Mouse (Mus musculus): ENCODE measurements at regions not wholly inside any gene's neighbourhood (a gene's known extent, or its start where the extent isn't known, plus 50 kb on each side); places are given as distances from the start of the nearest gene placed in this dataset.

GRCm38 (mm10) chr1:121798502-121798901 is 230.7 kb upstream of the Ddx18 start:
- peak; percentile 31 for TF ChIP-seq CTCF (IDR thresholded peaks at IDR 0.05; ENCODE audit: low read depth)
- no peak overlapping the region for H3K4me2 ChIP-seq (replicated peaks; ENCODE audit: low read depth)
- no peaks in the 10 kb centered on the region for H3K27me3 ChIP-seq (replicated peaks; ENCODE audit: control insufficient read depth, insufficient read depth, low read length)
- H3K4me1 ChIP-seq (replicated peaks; ENCODE audit: control insufficient read depth, insufficient read depth, low read length): no peaks in the 10 kb centered on the region
- H3K9ac ChIP-seq (ENCODE audit: low read depth, low read length): no peak overlapping the region
- ATAC-seq: no peak
- no peak overlapping the region for H3K27ac ChIP-seq (ENCODE audit: low read depth, low read length)
- WGBS: 80% methylated on average over 12 of the region's 12 CpGs
- H3K4me3 ChIP-seq (ENCODE audit: low read depth, low read length): no peak overlapping the region
- H3K36me3 ChIP-seq (ENCODE audit: control insufficient read depth, insufficient read depth): no peaks in the 10 kb centered on the region
- no peaks in the 10 kb centered on the region for H3K9me3 ChIP-seq (ENCODE audit: control insufficient read depth)

DNA sequence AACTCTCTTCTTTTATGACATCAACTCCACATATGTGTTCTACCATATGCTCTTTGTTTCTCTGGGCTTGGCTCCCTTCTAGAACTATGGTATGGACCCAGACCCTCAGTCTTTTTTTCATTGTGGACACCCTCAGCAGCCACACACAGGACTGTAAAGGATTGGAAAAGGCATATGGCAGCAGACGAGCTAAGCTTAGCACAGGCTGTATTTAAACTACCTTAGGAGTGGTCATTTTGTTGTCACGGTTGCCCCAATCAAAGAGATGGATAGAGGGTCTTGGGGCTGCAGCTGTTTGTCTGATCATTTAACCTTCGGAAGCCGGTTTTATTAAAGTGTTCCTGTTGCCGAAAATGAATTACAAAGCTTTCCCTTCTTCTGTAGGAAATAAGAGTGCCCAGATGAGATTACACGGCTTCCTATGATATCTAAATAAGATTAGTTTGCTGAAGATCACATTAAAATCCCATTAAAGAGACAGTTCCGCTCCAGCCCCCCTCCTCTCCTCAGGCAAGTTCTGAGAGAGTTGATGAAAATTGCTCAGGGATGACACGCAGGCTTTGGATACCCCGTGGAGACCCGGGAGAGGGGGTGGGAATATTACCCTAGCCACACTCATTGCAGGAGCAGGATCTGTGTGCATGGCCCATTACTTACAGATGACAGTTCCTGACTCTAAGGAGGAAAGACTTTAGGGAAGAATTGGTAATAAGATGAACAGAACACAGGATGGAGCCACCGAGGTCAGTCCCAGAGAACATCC is 227.4 kb upstream of the Ddx18 start:
- no peak overlapping the region for H3K4me3 ChIP-seq (ENCODE audit: low read depth, low read length)
- WGBS: 80% methylated on average over 11 of the region's 11 CpGs
- H3K27me3 ChIP-seq (replicated peaks; ENCODE audit: control insufficient read depth, insufficient read depth, low read length): no peaks in the 10 kb centered on the region
- H3K4me1 ChIP-seq (replicated peaks; ENCODE audit: control insufficient read depth, insufficient read depth, low read length): no peaks in the 10 kb centered on the region
- no peak overlapping the region for H3K4me2 ChIP-seq (replicated peaks; ENCODE audit: low read depth)
- ATAC-seq: no peak
- no peaks in the 10 kb centered on the region for H3K36me3 ChIP-seq (ENCODE audit: control insufficient read depth, insufficient read depth)
- H3K27ac ChIP-seq (ENCODE audit: low read depth, low read length): no peak overlapping the region
- TF ChIP-seq CTCF (IDR thresholded peaks at IDR 0.05; ENCODE audit: low read depth): no peak
- H3K9ac ChIP-seq (ENCODE audit: low read depth, low read length): no peak overlapping the region
- H3K9me3 ChIP-seq (ENCODE audit: control insufficient read depth): no peaks in the 10 kb centered on the region

- 54% methylated on average over 3 of the region's 3 CpGs for WGBS
- TF ChIP-seq CTCF (IDR thresholded peaks at IDR 0.05; ENCODE audit: low read depth): no peak
Observed at GRCm38 (mm10) chr1:121785631-121786030, 217.8 kb upstream of the Ddx18 start.

DNA sequence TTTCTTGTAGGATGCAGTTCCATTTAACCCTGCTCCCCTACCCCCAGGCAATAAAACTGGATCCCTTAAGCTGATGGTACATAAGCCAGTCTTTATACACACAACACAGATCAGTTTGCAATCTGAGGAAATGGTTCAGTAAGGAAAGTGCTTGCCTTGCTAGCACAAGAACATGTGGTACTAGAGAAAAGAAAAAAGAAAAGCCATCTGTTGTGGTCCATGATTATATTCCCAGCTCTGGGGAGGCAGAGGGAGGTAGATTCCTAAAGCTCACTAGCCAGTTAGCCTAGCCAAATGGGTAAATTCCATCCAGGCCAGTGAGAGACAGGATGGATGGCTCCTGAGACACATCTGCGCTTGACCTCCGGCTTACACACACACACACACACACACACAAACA is 206.2 kb upstream of the Ddx18 start:
- Histone ChIP-seq H3K27me3 (replicated peaks; ENCODE audit: control insufficient read depth, insufficient read depth, low read length) (no peaks in the 10 kb centered on the region), H3K36me3 (ENCODE audit: control insufficient read depth, insufficient read depth) (no peaks in the 10 kb centered on the region), H3K9me3 (ENCODE audit: control insufficient read depth) (no peaks in the 10 kb centered on the region), H3K4me3 (ENCODE audit: low read depth, low read length) (no peak overlapping the region), H3K4me2 (replicated peaks; ENCODE audit: low read depth) (no peak overlapping the region), H3K4me1 (replicated peaks; ENCODE audit: control insufficient read depth, insufficient read depth, low read length) (no peaks in the 10 kb centered on the region), H3K27ac (ENCODE audit: low read depth, low read length) (no peak overlapping the region), H3K9ac (ENCODE audit: low read depth, low read length) (no peak overlapping the region)
- no peak for ATAC-seq
- WGBS: 92% methylated on average over 2 of the region's 2 CpGs
- TF ChIP-seq CTCF (IDR thresholded peaks at IDR 0.05; ENCODE audit: low read depth): no peak

More at GRCm38 (mm10) chr1:121785631-121786030, 217.8 kb upstream of the Ddx18 start:
- Histone ChIP-seq H3K36me3 (ENCODE audit: control insufficient read depth, insufficient read depth) (no peaks in the 10 kb centered on the region), H3K4me1 (replicated peaks; ENCODE audit: control insufficient read depth, insufficient read depth, low read length) (no peaks in the 10 kb centered on the region), H3K4me3 (ENCODE audit: low read depth, low read length) (no peak overlapping the region), H3K9ac (ENCODE audit: low read depth, low read length) (no peak overlapping the region), H3K4me2 (replicated peaks; ENCODE audit: low read depth) (no peak overlapping the region), H3K27me3 (replicated peaks; ENCODE audit: control insufficient read depth, insufficient read depth, low read length) (no peaks in the 10 kb centered on the region), H3K27ac (ENCODE audit: low read depth, low read length) (no peak overlapping the region), H3K9me3 (ENCODE audit: control insufficient read depth) (no peaks in the 10 kb centered on the region)
- no peak for ATAC-seq

DNA sequence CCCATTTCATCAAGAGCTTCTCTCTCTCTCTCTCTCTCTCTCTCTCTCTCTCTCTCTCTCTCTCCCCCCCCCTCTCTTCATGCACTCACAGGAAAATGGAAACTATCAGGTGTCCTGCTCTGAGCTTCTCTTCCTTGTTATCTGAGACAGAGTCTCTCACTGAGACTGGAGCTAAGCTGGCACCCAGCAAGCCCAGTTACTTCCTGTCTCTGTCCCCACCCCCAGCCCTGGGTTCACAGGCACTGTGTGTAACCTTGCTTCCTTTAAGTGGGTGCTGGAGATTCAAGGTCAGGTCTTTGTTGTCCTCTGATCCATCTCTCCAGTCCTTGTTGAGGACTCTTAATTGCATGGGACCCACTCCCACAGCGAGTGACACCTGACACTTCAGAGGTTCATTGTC is 203.7 kb upstream of the Ddx18 start:
- ATAC-seq: no peak
- WGBS: 68% methylated on average over 1 of the region's 1 CpGs

DNA sequence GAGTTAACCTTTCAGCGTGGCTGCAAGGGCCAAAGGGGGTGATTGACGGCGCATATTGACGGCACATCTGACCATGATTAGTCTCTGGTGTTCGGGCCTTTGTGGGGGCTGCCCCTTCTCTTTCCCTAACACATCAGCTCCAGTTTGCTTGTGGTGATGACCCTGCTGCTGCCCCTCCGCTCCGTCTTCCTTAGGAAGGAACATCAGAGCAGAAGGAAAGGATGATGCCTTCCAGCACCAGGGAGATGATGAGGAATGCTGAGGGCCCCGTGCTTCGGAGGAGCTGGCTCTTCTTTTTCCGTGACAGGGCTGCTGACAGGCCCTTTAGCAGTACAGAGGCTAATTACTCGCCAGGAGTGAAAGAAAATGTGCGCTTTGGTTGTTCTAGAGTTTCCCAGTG is 203.1 kb upstream of the Ddx18 start:
- no peak overlapping the region for H3K27ac ChIP-seq (ENCODE audit: low read depth, low read length)
- no peak for ATAC-seq
- no peak overlapping the region for H3K9ac ChIP-seq (ENCODE audit: low read depth, low read length)
- WGBS: 62% methylated on average over 12 of the region's 12 CpGs
- no peak overlapping the region for H3K4me2 ChIP-seq (replicated peaks; ENCODE audit: low read depth)
- H3K9me3 ChIP-seq (ENCODE audit: control insufficient read depth): no peaks in the 10 kb centered on the region
- no peaks in the 10 kb centered on the region for H3K36me3 ChIP-seq (ENCODE audit: control insufficient read depth, insufficient read depth)
- H3K4me3 ChIP-seq (ENCODE audit: low read depth, low read length): no peak overlapping the region
- H3K27me3 ChIP-seq (replicated peaks; ENCODE audit: control insufficient read depth, insufficient read depth, low read length): no peaks in the 10 kb centered on the region
- TF ChIP-seq CTCF (IDR thresholded peaks at IDR 0.05; ENCODE audit: low read depth): no peak
- H3K4me1 ChIP-seq (replicated peaks; ENCODE audit: control insufficient read depth, insufficient read depth, low read length): no peaks in the 10 kb centered on the region

More for the DNA sequence above, 203.7 kb upstream of the Ddx18 start:
- Histone ChIP-seq H3K4me3 (ENCODE audit: low read depth, low read length) (no peak overlapping the region), H3K9me3 (ENCODE audit: control insufficient read depth) (no peaks in the 10 kb centered on the region), H3K27me3 (replicated peaks; ENCODE audit: control insufficient read depth, insufficient read depth, low read length) (no peaks in the 10 kb centered on the region), H3K4me1 (replicated peaks; ENCODE audit: control insufficient read depth, insufficient read depth, low read length) (no peaks in the 10 kb centered on the region), H3K36me3 (ENCODE audit: control insufficient read depth, insufficient read depth) (no peaks in the 10 kb centered on the region), H3K4me2 (replicated peaks; ENCODE audit: low read depth) (no peak overlapping the region), H3K27ac (ENCODE audit: low read depth, low read length) (no peak overlapping the region), H3K9ac (ENCODE audit: low read depth, low read length) (no peak overlapping the region)
- TF ChIP-seq CTCF (IDR thresholded peaks at IDR 0.05; ENCODE audit: low read depth): no peak
